Comparison of ENCODE assay signal across 11 mouse cellular contexts in the genomic region with DNA sequence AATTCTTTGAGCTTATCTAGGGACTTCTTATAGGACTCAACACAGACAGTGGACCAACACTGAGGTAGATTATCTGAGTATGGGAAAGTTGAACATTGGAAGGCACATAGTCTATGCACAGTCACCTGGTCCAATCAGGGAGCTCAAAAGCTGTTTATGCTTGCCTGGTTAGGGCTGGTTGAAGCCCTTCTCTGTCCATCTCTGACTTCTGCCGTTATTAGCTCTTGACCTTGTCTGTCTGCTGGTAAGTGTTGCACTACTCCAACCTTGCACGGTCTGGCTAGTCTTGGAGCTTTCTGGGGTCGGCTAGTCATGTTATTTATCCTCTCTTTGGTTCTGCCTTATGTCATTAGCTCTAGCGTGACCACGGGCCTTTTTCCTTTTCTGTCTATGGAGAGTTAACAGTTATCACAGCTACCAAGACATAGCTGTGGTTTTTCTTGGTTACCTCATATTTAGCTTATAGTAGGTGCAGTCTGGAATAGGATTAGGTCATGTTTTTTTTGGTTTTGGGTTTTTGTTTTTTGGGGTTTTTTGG. TPM values are rescaled to one million over a fixed set of nuclear protein-coding genes. Genes with fewer than 3 reads are reported as not detected.
DNase-seq lines count a peak whose midpoint lies in the region; ATAC-seq and TF ChIP-seq lines count a peak whose summit lies in the region.
"Had no signal": no experiment of that assay in that cellular context is flagged by ENCODE, and none has a peak within 500 bp of the region (broad histone marks: within the 10 kb centered on the region; RNA-seq: fewer than 3 reads in every experiment).

Gene Acot3, plus strand, starts transcription at position 208 of the 538 bp plus-strand sequence.

- no peak for ATAC-seq in heart, embryonic 16.5 days (replicated peaks; ENCODE audit: extremely low read depth, insufficient read depth, low FRiP score)
- no peak for ATAC-seq in hindbrain, embryonic 15.5 days (ENCODE audit: low FRiP score, low read depth)
- ATAC-seq in liver, embryonic 16.5 days (ENCODE audit: low read depth): 0 out of 2 replicates have a peak, but pooled peaks have one; percentile 30

- 65% methylated on average over 5 of the region's 5 CpGs for WGBS in heart, embryonic 16.5 days
- WGBS in heart, adult 2 months: 73% methylated on average over 5 of the region's 5 CpGs
- WGBS in hindbrain, embryonic 15.5 days: 87% methylated on average over 5 of the region's 5 CpGs
- WGBS in liver, embryonic 16.5 days (ENCODE audit: insufficient replicate concordance): 22% methylated on average over 5 of the region's 5 CpGs

- H3K36me3 ChIP-seq in heart, embryonic 16.5 days (ENCODE audit: control insufficient read depth, insufficient read depth): no peaks in the 10 kb centered on the region
- H3K36me3 ChIP-seq in heart, adult 2 months (ENCODE audit: control insufficient read depth, insufficient read depth, low read length): no peaks in the 10 kb centered on the region
- H3K36me3 ChIP-seq in ES-Bruce4 (ENCODE audit: control insufficient read depth, insufficient read depth, low read length, poor library complexity, severe bottlenecking): no peaks in the 10 kb centered on the region
- no peaks in the 10 kb centered on the region for H3K36me3 ChIP-seq in hindbrain, embryonic 15.5 days
- H3K36me3 ChIP-seq in liver, embryonic 16.5 days (ENCODE audit: control insufficient read depth, insufficient read depth): no peaks in the 10 kb centered on the region

- intact Hi-C loops in heart, adult 2 months (cut with DNase I): no loop called here

- H3K4me1 ChIP-seq in heart, embryonic 16.5 days (ENCODE audit: control insufficient read depth, insufficient read depth, low read length): 0 out of 2 replicates have a peak, but pooled peaks cover 3% of the 10 kb centered on the region
- H3K4me1 ChIP-seq in heart, adult 2 months (ENCODE audit: control insufficient read depth, insufficient read depth, low read length): no peaks in the 10 kb centered on the region
- H3K4me1 ChIP-seq in ES-Bruce4 (ENCODE audit: control insufficient read depth, insufficient read depth, low read length): peaks cover 1% of the 10 kb centered on the region
- peaks cover 5% of the 10 kb centered on the region for H3K4me1 ChIP-seq in hindbrain, embryonic 15.5 days (replicated peaks)
- H3K4me1 ChIP-seq in liver, embryonic 16.5 days (ENCODE audit: control insufficient read depth, low read depth, low read length): no peaks in the 10 kb centered on the region

- no peak within 1 kb of the TSS for H3K27ac ChIP-seq in heart, embryonic 16.5 days (ENCODE audit: low read length)
- H3K27ac ChIP-seq in heart, adult 2 months: no peak within 1 kb of the TSS
- H3K27ac ChIP-seq in ES-Bruce4 (ENCODE audit: insufficient read depth, low read length): no peak within 1 kb of the TSS
- no peak within 1 kb of the TSS for H3K27ac ChIP-seq in hindbrain, embryonic 15.5 days (replicated peaks)
- peak within 1 kb of the TSS; percentile 12 for H3K27ac ChIP-seq in liver, embryonic 16.5 days (ENCODE audit: low read length)

- TF ChIP-seq POLR2A in heart, adult 2 months (IDR thresholded peaks at IDR 0.05; ENCODE audit: insufficient read depth, low read depth, low read length): no peak
- no peak for TF ChIP-seq POLR2A in ES-Bruce4 (IDR thresholded peaks at IDR 0.05; ENCODE audit: insufficient read depth, low read length)

- H3K79me2 ChIP-seq in heart, adult 2 months (replicated peaks; ENCODE audit: control insufficient read depth, insufficient read depth, low read length): no peaks in the 10 kb centered on the region

- H3K9ac ChIP-seq in heart, embryonic 16.5 days (ENCODE audit: low read length): no peak within 1 kb of the TSS
- H3K9ac ChIP-seq in heart, adult 2 months (ENCODE audit: low read depth, low read length): no peak within 1 kb of the TSS
- H3K9ac ChIP-seq in ES-Bruce4 (ENCODE audit: low read depth, poor library complexity, severe bottlenecking): 0 out of 2 replicates have a peak within 1 kb of the TSS, but pooled peaks have one; percentile 7
- H3K9ac ChIP-seq in hindbrain, embryonic 15.5 days: no peak within 1 kb of the TSS
- H3K9ac ChIP-seq in liver, embryonic 16.5 days (ENCODE audit: low read depth, low read length): no peak within 1 kb of the TSS

- no peaks in the 10 kb centered on the region; the same call in 1 of the 2 replicates for H3K27me3 ChIP-seq in heart, embryonic 16.5 days (ENCODE audit: control insufficient read depth, insufficient read depth, low read length)
- no peaks in the 10 kb centered on the region for H3K27me3 ChIP-seq in heart, adult 2 months (ENCODE audit: control insufficient read depth, insufficient read depth, low read length)
- H3K27me3 ChIP-seq in ES-Bruce4 (ENCODE audit: control insufficient read depth, insufficient read depth, low read length, poor library complexity, severe bottlenecking): no peaks in the 10 kb centered on the region; the same call in 1 of the 2 replicates
- 0 out of 2 replicates have a peak, but pooled peaks cover 3% of the 10 kb centered on the region for H3K27me3 ChIP-seq in hindbrain, embryonic 15.5 days
- H3K27me3 ChIP-seq in liver, embryonic 16.5 days (ENCODE audit: control insufficient read depth, insufficient read depth, low read depth, low read length): peaks cover 20% of the 10 kb centered on the region

- H3K9me3 ChIP-seq in heart, embryonic 16.5 days (replicated peaks; ENCODE audit: control insufficient read depth, low read length): peaks cover 6% of the 10 kb centered on the region
- H3K9me3 ChIP-seq in ES-Bruce4 (replicated peaks; ENCODE audit: control insufficient read depth, insufficient read depth, low read length, poor library complexity, severe bottlenecking): peaks cover 10% of the 10 kb centered on the region; the same call in 1 of the 2 replicates
- 0 out of 2 replicates have a peak, but pooled peaks cover 7% of the 10 kb centered on the region for H3K9me3 ChIP-seq in hindbrain, embryonic 15.5 days
- no peaks in the 10 kb centered on the region for H3K9me3 ChIP-seq in liver, embryonic 16.5 days (replicated peaks; ENCODE audit: control insufficient read depth, low read length)

- no peak within 1 kb of the TSS for H3K4me3 ChIP-seq in heart, embryonic 16.5 days (ENCODE audit: low read length)
- no peak within 1 kb of the TSS for H3K4me3 ChIP-seq in heart, adult 2 months
- no peak within 1 kb of the TSS for H3K4me3 ChIP-seq in ES-Bruce4 (ENCODE audit: low read depth, low read length)
- peak within 1 kb of the TSS; percentile 50; the same call in 1 of the 2 replicates for H3K4me3 ChIP-seq in hindbrain, embryonic 15.5 days
- peak within 1 kb of the TSS; percentile 51 for H3K4me3 ChIP-seq in liver, embryonic 16.5 days (ENCODE audit: low read depth, low read length)

- TF ChIP-seq CTCF in heart, adult 2 months (IDR thresholded peaks at IDR 0.05): no peak
- TF ChIP-seq CTCF in ES-Bruce4 (IDR thresholded peaks at IDR 0.05; ENCODE audit: low read depth, low read length): no peak

- H3K4me2 ChIP-seq in heart, embryonic 16.5 days (ENCODE audit: low read depth, low read length): peak within 1 kb of the TSS; percentile 84; the same call in 1 of the 2 replicates
- H3K4me2 ChIP-seq in hindbrain, embryonic 15.5 days: peak within 1 kb of the TSS; percentile 86
- H3K4me2 ChIP-seq in liver, embryonic 16.5 days (ENCODE audit: low read depth, low read length): peak within 1 kb of the TSS; percentile 41

- TF ChIP-seq EP300 in heart, adult 2 months (IDR thresholded peaks at IDR 0.05; ENCODE audit: insufficient read depth, low read depth, low read length): no peak
- TF ChIP-seq EP300 in ES-Bruce4 (IDR thresholded peaks at IDR 0.05; ENCODE audit: insufficient read depth, low read depth, low read length): no peak

- no peak for DNase-seq in heart, adult 2 months
- no peak for DNase-seq in cerebellum, adult 8-10 months
- no peak for DNase-seq in right cerebral cortex, postnatal 36 days (ENCODE audit: low spot score in 2 of 2)
- DNase-seq in spleen, adult 12 weeks (ENCODE audit: low spot score): no peak
- DNase-seq: adrenal gland, postnatal 36 days; thymus, adult 18-20 months had no signal

RNA-seq across cellular contexts. Expression of gene Acot3, which starts in this region (rescaled TPM):
- 0.70 and 0.92 TPM in 2 replicates for polyA plus RNA-seq in heart, embryonic 16.5 days (2015; fragmentation: Nextera tagmentation; extraction: Ambion mirVana)
- total RNA-seq in heart, adult 2 months (2021): under 1 TPM; 0.84 TPM
- 0.32 and 0.57 TPM in 2 replicates for polyA plus RNA-seq in heart, adult 2 months (2012; rRNA removed)
- not detected in 2 replicates for polyA plus RNA-seq in ES-Bruce4 (2011; ENCODE audit: insufficient read depth, insufficient read length, low read depth, missing spikeins)
- 1.3 and 1.4 TPM in 2 replicates for polyA plus RNA-seq in hindbrain, embryonic 15.5 days (2015; fragmentation: Nextera tagmentation; extraction: Ambion mirVana)
- 6.3 and 6.7 TPM in 2 replicates for polyA plus RNA-seq in liver, embryonic 16.5 days (2015; fragmentation: Nextera tagmentation; extraction: Ambion mirVana)
- total RNA-seq: gastrocnemius, adult 8-10 months had no signal

Comparison
In these comparisons a context has a peak if more than half of its experiments do, and no peak if none do; other contexts are left out.
1. H3K4me3 ChIP-seq: peak in hindbrain, embryonic 15.5 days (single experiment) and liver, embryonic 16.5 days (single experiment); none in heart, embryonic 16.5 days (single experiment), heart, adult 2 months (single experiment) and ES-Bruce4 (single experiment).
2. Peak in every context shown above with its lines, with median percentiles within 50 percentile points of each other: H3K4me2 ChIP-seq.